Mouse (Mus musculus) embryonic facial prominence, embryonic 12.5 days (tissue): ENCODE data around the gene Gm136. TPM values are rescaled to one million over a fixed set of nuclear protein-coding genes. Genes with fewer than 3 reads are reported as not detected.

Experiments used
- ATAC-seq: fragments of 200-750 bp; cut with Nextera tagmentation; 2 replicates; pipeline ENCODE4 v1.8.0; 2017; ENCODE audit not compliant: insufficient number of reproducible peaks, insufficient read depth, low FRiP score, low TSS enrichment
- H3K27ac ChIP-seq: fragments of 300-500 bp; sonication (generic); 2 replicates; pipeline ENCODE4 v1.5.1; 2016; ENCODE audit warnings: mild to moderate bottlenecking
- H3K27me3 ChIP-seq: fragments of 300-500 bp; sonication (generic); 2 replicates; pipeline ENCODE4 v1.6.1; 2016; ENCODE audit warnings: mild to moderate bottlenecking, moderate library complexity
- H3K36me3 ChIP-seq: fragments of 300-500 bp; sonication (generic); 2 replicates; pipeline ENCODE4 v1.6.1; 2016; ENCODE audit warnings: mild to moderate bottlenecking
- H3K4me1 ChIP-seq: fragments of 300-500 bp; sonication (generic); 2 replicates; pipeline ENCODE4 v1.6.1; 2016
- H3K4me2 ChIP-seq: fragments of 300-500 bp; sonication (generic); replicated peaks from 2 replicates; pipeline ENCODE4 v1.6.1; 2016; ENCODE audit warnings: mild to moderate bottlenecking, moderate library complexity
- H3K4me3 ChIP-seq: fragments of 300-500 bp; sonication (generic); 2 replicates; pipeline ENCODE4 v1.5.1; 2016; ENCODE audit warnings: mild to moderate bottlenecking
- H3K9ac ChIP-seq: fragments of 300-500 bp; sonication (generic); 2 replicates; pipeline ENCODE4 v1.6.1; 2016; ENCODE audit warnings: mild to moderate bottlenecking, moderate library complexity
- H3K9me3 ChIP-seq: fragments of 300-500 bp; sonication (generic); 2 replicates; pipeline ENCODE4 v1.6.1; 2016; ENCODE audit warnings: mild to moderate bottlenecking, moderate library complexity
- WGBS: fragments of 180-500 bp; shearing (Covaris S2); methylation state at CpG from one replicate; pipeline ENCODE4 v1.1.7; 2016; 5-methylcytosine and 5-hydroxymethylcytosine counted together
- polyA plus RNA-seq: library from polyadenylated mRNA; unstranded; fragments of >200 nt; fragmentation: Nextera tagmentation; extraction: Ambion mirVana; gene quantifications from 2 replicates; pipeline ENCODE4 v1.2.1, GENCODE M21; 2016

Gm136 gene
- not detected in 2 replicates for polyA plus RNA-seq

GRCm38 (mm10) chr4:34756163-34756562, at the start of gene Gm136:
Gene Gm136, minus strand, starts transcription at chr4:34756263.
- H3K4me1 ChIP-seq, result no peaks in the 10 kb centered on the region
- ATAC-seq, result no peak
- H3K36me3 ChIP-seq, result no peaks in the 10 kb centered on the region
- no peak within 1 kb of the TSS for H3K27ac ChIP-seq
- 90% methylated on average over 1 of the region's 1 CpGs for WGBS
- no peak within 1 kb of the TSS for H3K4me3 ChIP-seq
- H3K27me3 ChIP-seq, result no peaks in the 10 kb centered on the region
- H3K9me3 ChIP-seq, result no peaks in the 10 kb centered on the region
- no peak within 1 kb of the TSS for H3K4me2 ChIP-seq
- H3K9ac ChIP-seq, result no peak within 1 kb of the TSS

DNA sequence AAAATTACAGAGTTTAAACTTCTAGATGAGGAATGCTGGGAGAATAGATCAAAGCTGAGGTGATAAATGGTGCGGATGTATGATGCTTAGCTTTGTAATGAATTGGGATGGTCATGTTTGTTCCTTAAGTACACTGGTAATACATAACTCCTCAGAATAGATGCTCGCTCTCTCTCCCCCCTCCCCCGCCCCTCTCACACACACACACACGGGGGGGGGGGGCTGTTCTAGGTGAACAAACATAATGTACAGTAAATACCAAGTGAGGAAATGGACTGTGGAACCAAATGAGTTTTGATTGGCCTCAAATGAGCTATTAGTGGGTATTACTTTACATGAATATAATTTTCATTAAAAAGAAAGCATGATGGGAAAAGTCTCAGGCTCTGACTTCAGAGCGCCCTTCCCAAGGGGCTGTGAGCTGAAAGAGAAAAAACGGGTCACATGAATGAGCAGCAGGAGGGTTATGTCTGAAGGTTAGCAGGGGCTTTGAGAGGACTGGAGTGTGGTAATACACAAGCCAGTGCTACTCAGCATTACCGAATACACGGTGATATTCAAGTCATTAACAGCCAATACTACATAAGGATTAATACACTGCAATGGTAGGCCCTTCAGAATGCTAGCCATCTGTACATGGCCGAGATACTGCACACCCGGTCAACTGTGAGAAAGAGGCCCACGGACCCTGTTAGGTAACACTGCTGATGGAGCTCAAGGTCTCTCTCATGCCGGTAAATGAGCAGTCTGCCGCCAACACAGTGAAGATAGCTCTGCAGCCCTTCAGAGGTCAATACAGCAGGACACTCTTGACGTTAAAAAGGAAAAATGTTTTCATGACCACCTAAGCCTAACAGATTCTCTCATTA, 45.3 kb upstream of the Gm136 start:
- Histone ChIP-seq H3K27me3 (no peaks in the 10 kb centered on the region), H3K27ac (no peak overlapping the region), H3K36me3 (peaks cover 17% of the 10 kb centered on the region), H3K4me3 (no peak overlapping the region), H3K9ac (no peak overlapping the region), H3K4me1 (no peaks in the 10 kb centered on the region), H3K9me3 (no peaks in the 10 kb centered on the region), H3K4me2 (no peak overlapping the region)
- ATAC-seq, result no peak
- 82% methylated on average over 14 of the region's 14 CpGs for WGBS

- H3K36me3 ChIP-seq, result no peaks in the 10 kb centered on the region
- H3K4me3 ChIP-seq, result no peak overlapping the region
- H3K27ac ChIP-seq, result no peak overlapping the region
- 88% methylated on average over 2 of the region's 2 CpGs for WGBS
- H3K9me3 ChIP-seq, result no peaks in the 10 kb centered on the region
- H3K4me1 ChIP-seq, result no peaks in the 10 kb centered on the region
- no peak for ATAC-seq
- H3K9ac ChIP-seq, result no peak overlapping the region
- H3K27me3 ChIP-seq, result no peaks in the 10 kb centered on the region
- H3K4me2 ChIP-seq, result no peak overlapping the region
These were observed 41.9 kb upstream of the Gm136 start for GRCm38 (mm10) chr4:34798005-34798404.

GRCm38 (mm10) chr4:34797294-34797983, 41.4 kb upstream of the Gm136 start:
- no peak overlapping the region for H3K4me3 ChIP-seq
- H3K27me3 ChIP-seq, result no peaks in the 10 kb centered on the region
- no peak overlapping the region for H3K27ac ChIP-seq
- no peaks in the 10 kb centered on the region for H3K4me1 ChIP-seq
- H3K36me3 ChIP-seq, result no peaks in the 10 kb centered on the region
- H3K9ac ChIP-seq, result no peak overlapping the region
- H3K9me3 ChIP-seq, result no peaks in the 10 kb centered on the region
- ATAC-seq, result no peak
- 67% methylated on average over 8 of the region's 8 CpGs for WGBS
- H3K4me2 ChIP-seq, result no peak overlapping the region

DNA sequence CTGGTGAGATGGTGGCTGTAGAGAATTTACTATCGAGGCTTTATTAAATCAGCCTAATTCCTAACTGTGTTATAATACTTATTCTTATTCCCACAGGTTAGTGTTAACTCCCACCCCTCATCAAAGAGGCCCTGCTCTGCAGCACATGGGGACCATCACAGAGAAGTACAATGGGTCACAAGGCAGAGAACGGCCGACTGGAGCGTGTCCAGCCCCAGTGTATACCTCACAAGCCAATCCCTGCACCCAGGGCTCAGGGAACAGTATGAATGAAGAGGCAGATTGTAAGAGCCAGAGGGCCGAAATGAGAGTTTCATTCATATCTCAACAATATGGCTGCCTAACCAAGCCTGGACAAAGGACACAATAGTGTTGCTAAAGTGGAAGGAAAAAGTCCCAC, 40.2 kb upstream of the Gm136 start:
- Histone ChIP-seq H3K27me3 (no peaks in the 10 kb centered on the region), H3K36me3 (no peaks in the 10 kb centered on the region), H3K27ac (no peak overlapping the region), H3K4me1 (no peaks in the 10 kb centered on the region), H3K9me3 (no peaks in the 10 kb centered on the region), H3K4me2 (no peak overlapping the region), H3K9ac (no peak overlapping the region), H3K4me3 (no peak overlapping the region)
- 87% methylated on average over 5 of the region's 5 CpGs for WGBS
- ATAC-seq, result no peak

- Histone ChIP-seq H3K27ac (no peak overlapping the region), H3K27me3 (no peaks in the 10 kb centered on the region), H3K4me2 (no peak overlapping the region), H3K9me3 (no peaks in the 10 kb centered on the region), H3K9ac (no peak overlapping the region), H3K36me3 (no peaks in the 10 kb centered on the region), H3K4me1 (no peaks in the 10 kb centered on the region), H3K4me3 (no peak overlapping the region)
- ATAC-seq, result no peak
- WGBS, result 88% methylated on average over 3 of the region's 3 CpGs
These were observed 30.4 kb upstream of the Gm136 start for GRCm38 (mm10) chr4:34786476-34786875.

GRCm38 (mm10) chr4:34785646-34786045, 29.6 kb upstream of the Gm136 start:
- H3K4me1 ChIP-seq, result no peaks in the 10 kb centered on the region
- H3K4me2 ChIP-seq, result no peak overlapping the region
- no peak overlapping the region for H3K4me3 ChIP-seq
- 36% methylated on average over 2 of the region's 2 CpGs for WGBS
- H3K36me3 ChIP-seq, result no peaks in the 10 kb centered on the region
- H3K27me3 ChIP-seq, result no peaks in the 10 kb centered on the region
- H3K27ac ChIP-seq, result no peak overlapping the region
- no peak for ATAC-seq
- no peaks in the 10 kb centered on the region for H3K9me3 ChIP-seq
- H3K9ac ChIP-seq, result no peak overlapping the region

DNA sequence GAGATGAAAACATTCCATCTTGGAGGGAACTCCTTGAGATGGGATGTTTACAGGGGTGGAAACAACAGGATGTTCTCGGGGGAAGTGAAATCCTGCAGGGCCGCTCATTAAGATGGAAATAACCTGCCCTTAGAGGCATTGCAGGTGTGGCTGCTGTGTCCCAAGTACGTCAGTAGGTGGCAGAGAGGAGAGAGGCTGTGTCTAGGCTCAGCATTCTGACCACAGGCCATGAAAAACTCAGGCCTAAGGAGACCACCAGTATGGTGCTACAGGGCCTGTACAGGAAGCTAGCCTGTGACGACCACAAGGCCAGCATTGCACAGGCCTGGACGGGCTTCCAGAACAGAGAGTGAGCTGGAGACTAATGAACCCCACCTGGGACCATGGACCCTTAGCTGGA, 28.8 kb upstream of the Gm136 start:
- WGBS, result 52% methylated on average over 5 of the region's 5 CpGs
- H3K27ac ChIP-seq, result no peak overlapping the region
- no peak overlapping the region for H3K9ac ChIP-seq
- H3K27me3 ChIP-seq, result no peaks in the 10 kb centered on the region
- no peak overlapping the region for H3K4me3 ChIP-seq
- H3K9me3 ChIP-seq, result no peaks in the 10 kb centered on the region
- H3K36me3 ChIP-seq, result no peaks in the 10 kb centered on the region
- ATAC-seq, result no peak
- no peaks in the 10 kb centered on the region for H3K4me1 ChIP-seq
- H3K4me2 ChIP-seq, result no peak overlapping the region

DNA sequence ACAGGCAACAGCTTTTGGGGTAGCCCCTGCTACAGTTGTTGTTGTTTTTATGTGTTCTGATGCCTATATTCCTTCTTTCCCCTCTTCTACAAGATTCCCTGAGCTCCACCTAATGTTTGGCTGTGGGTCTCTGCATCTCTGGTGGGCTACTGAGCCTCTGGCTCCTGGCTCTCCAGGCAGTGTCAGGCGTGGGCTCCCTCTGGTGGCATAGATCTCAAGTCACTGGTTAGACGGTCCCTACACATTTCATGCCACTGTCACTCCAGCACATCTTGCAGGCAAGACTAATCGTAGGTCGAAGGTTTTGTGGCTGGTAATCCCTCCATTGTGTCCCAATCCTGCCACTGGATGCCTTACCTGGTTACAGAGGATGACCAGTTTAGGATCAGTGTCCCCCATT, 26.7 kb upstream of the Gm136 start:
- Histone ChIP-seq H3K4me3 (no peak overlapping the region), H3K9me3 (no peaks in the 10 kb centered on the region), H3K27ac (no peak overlapping the region), H3K4me1 (no peaks in the 10 kb centered on the region), H3K4me2 (no peak overlapping the region), H3K27me3 (no peaks in the 10 kb centered on the region), H3K36me3 (no peaks in the 10 kb centered on the region), H3K9ac (no peak overlapping the region)
- ATAC-seq, result no peak
- WGBS, result 38% methylated on average over 4 of the region's 4 CpGs

DNA sequence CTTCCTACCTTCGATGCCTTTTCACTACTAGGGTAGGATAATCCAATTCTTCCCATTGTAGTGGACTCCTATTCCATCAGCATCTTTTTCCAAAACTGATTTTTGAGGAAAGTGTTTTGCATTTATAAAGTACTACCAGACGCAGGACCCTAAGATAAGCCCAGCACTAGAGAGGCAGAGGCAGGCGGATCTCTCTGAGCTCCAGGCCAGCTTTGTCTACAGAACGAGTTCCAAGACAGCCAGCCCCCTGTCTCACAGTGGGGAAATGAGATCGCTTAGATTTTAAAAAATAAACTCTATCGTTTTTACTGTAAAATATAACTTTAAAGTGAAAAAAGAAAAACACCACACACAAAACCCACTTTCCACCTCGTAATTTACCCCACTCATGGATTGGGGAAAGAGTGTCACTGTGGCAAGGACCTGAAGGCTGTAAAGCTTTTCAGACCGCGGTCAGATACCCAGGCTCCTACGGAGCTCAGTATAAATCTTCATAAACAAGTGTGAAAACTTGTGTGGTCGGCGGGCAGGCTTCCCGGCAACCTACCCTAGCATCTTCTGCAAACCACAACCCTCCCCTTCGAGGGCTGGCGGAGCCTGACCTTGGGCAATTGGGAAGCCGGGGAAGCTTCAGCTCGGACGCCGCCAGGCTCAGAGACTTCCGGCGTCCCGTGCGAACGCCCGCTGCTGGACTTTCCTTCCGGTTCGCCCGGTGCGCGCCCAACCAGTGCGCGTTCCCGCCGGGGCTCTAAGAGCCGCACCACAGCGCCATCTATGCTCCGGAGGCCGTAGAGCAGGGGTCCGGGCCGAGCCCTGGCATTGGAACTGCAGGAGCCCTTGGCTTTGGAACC, 21.8 kb upstream of the Gm136 start, which contains the start of gene Smim8:
TSS of gene Smim8 (minus strand) at position 747 of the 851 bp plus-strand sequence.
- 6% methylated on average over 40 of the region's 40 CpGs for WGBS
- H3K4me1 ChIP-seq, result no peaks in the 10 kb centered on the region

DNA sequence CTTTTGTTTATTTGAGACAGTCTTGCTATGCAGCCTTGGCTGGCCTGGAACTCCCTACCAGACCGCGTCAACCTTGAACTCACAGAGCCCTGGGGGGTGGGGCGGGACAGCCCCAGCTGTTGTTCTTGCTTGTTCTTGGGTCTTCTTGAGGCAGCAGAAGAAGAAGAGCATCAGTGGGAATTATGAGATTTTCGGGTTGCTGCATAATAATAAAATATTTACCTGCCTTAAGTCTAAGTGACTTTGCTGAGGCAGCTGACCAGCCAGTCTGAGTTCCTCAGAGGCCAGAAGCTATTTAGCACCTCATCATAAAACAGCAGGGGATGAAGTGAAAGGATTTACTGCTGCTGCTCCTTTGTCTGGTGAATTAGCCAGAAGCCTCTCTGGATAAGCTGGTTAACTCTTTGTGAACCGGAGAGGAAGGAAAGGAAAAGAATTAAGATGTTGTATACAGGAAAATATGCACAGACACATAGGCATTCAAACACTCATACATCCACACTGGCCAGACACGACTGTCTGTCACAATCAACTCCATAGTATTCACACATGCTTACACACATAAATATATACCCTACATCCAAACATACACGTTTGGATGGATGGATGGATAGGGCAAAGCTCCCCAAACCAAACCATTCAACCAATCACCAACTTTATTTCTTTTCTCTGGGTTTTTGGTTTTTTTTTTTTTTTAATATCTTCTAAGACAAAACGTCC, 15.7 kb upstream of the Gm136 start:
- Histone ChIP-seq H3K9me3 (no peaks in the 10 kb centered on the region), H3K27me3 (no peaks in the 10 kb centered on the region), H3K36me3 (0 out of 2 replicates have a peak, but pooled peaks cover 9% of the 10 kb centered on the region), H3K4me1 (no peaks in the 10 kb centered on the region), H3K4me3 (no peak overlapping the region), H3K9ac (no peak overlapping the region), H3K4me2 (no peak overlapping the region), H3K27ac (no peak overlapping the region)
- WGBS, result 18% methylated on average over 8 of the region's 8 CpGs
- ATAC-seq, result no peak

More for the DNA sequence above, 21.8 kb upstream of the Gm136 start, which contains the start of gene Smim8:
- H3K9ac ChIP-seq, result peak within 1 kb of the TSS; percentile 70
- peak; percentile 75 for ATAC-seq
- H3K9me3 ChIP-seq, result no peaks in the 10 kb centered on the region
- peak within 1 kb of the TSS; percentile 68 for H3K4me3 ChIP-seq
- peak within 1 kb of the TSS; percentile 69 for H3K4me2 ChIP-seq
- H3K27ac ChIP-seq, result peak within 1 kb of the TSS; percentile 81
- no peaks in the 10 kb centered on the region for H3K27me3 ChIP-seq
- H3K36me3 ChIP-seq, result no peaks in the 10 kb centered on the region
